Mouse (Mus musculus) ES-E14 (cell line): Measurements from ENCODE around the gene Tgoln1.

Experiments used
- CHD2 ChIP-seq: IDR thresholded peaks from 2 replicates; pipeline ENCODE4 v1.6.1; 2014; ENCODE audit warnings: mild to moderate bottlenecking, low read depth, low read length, inconsistent platforms
- ZNF384 ChIP-seq: IDR thresholded peaks from 2 replicates; pipeline ENCODE4 v1.6.1; 2012; ENCODE audit warnings: low read depth, low read length, inconsistent platforms

GRCm38 (mm10) chr6:72641218-72641954, 24.6 kb upstream of the Tgoln1 start:
- TF ChIP-seq ZNF384: no peak
- TF ChIP-seq CHD2: no peak
